In the genomic region with DNA sequence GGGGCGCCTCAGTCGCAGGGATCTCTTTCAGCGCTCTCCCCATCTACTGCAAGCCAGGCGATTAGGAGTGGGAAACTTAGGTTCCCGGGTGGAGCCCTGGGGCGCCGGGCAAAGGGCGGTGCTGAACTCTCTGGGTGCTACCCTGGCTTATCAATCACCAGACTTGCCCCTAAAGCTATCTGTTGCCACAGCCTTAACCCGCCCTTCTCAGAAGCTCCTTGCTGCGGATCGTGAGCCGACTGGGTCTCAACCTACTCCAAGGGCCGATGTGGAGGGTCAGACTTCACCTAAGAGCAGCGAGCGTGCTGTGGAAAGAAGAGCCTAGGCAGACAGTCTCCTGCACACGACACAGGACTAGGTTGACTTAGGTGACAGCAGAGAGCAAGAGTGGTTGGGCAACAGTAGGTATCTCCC, we compare ENCODE assay signal across 8 mouse cellular contexts. TPM values are rescaled to one million over a fixed set of nuclear protein-coding genes. Genes with fewer than 3 reads are reported as not detected.
DNase-seq lines count a peak whose midpoint lies in the region; ATAC-seq and TF ChIP-seq lines count a peak whose summit lies in the region.

No protein-coding gene starts in this region.

- no peak for TF ChIP-seq EP300 in CH12.LX (IDR thresholded peaks at IDR 0.05; ENCODE audit: low read length)

- peaks cover 5 to 33% of the 10 kb centered on the region in 2 experiments for H3K4me1 ChIP-seq in CH12.LX (ENCODE audit: control insufficient read depth in 1 of 2, insufficient read depth in 2 of 2)
- H3K4me1 ChIP-seq in erythroblast, embryonic 14.5 days (ENCODE audit: control insufficient read depth), result peaks cover 85% of the 10 kb centered on the region
- H3K4me1 ChIP-seq in hindbrain, postnatal 0 days (ENCODE audit: insufficient read depth, low read length), result 0 out of 2 replicates have a peak, but pooled peaks cover 8% of the 10 kb centered on the region

- in situ Hi-C loops in CH12.LX (cut with MboI; ENCODE audit: low pct_ligation_motif_present, low pct_unique_long_range_greater_than_20kb, low sequenced_read_pairs), result loop anchor here (5.0 kb wide), 1 partner anchor 107 kb away; no protein-coding TSS in a partner anchor

- H3K27me3 ChIP-seq in CH12.LX (replicated peaks), result no peaks in the 10 kb centered on the region
- H3K27me3 ChIP-seq in erythroblast, embryonic 14.5 days (ENCODE audit: control insufficient read depth), result no peaks in the 10 kb centered on the region
- no peaks in the 10 kb centered on the region for H3K27me3 ChIP-seq in hindbrain, postnatal 0 days (ENCODE audit: insufficient read depth, low read length)

- TF ChIP-seq CTCF in CH12.LX (conservative IDR thresholded peaks at IDR 0.05 in 1 of 2, IDR thresholded peaks at IDR 0.05 in 1 of 2; ENCODE audit: low read depth in 2 of 2, low read length in 2 of 2), result no peak
- TF ChIP-seq CTCF in hindbrain, postnatal 0 days (IDR thresholded peaks at IDR 0.05; ENCODE audit: low read depth), result no peak

- H3K79me2 ChIP-seq in CH12.LX (replicated peaks; ENCODE audit: control insufficient read depth, extremely low read depth, insufficient read depth, poor library complexity, severe bottlenecking), result peaks cover 9% of the 10 kb centered on the region

- H3K4me3 ChIP-seq in CH12.LX (replicated peaks in 1 of 3; ENCODE audit: low read depth in 2 of 3, low read length in 2 of 3, poor library complexity in 1 of 3), result peak overlapping the region; percentile 31 to 43 (median 41)
- H3K4me3 ChIP-seq in erythroblast, embryonic 14.5 days (replicated peaks), result peak overlapping the region; percentile 86
- peak overlapping the region; percentile 67 for H3K4me3 ChIP-seq in hindbrain, postnatal 0 days (ENCODE audit: low read length)

- peak overlapping the region; percentile 90 for H3K4me2 ChIP-seq in CH12.LX (ENCODE audit: insufficient read depth, low read depth, poor library complexity, severe bottlenecking)
- peak overlapping the region; percentile 86 for H3K4me2 ChIP-seq in hindbrain, postnatal 0 days (ENCODE audit: low read depth, low read length)

- H3K27ac ChIP-seq in CH12.LX (ENCODE audit: insufficient read depth, low read depth), result no peak overlapping the region; the same call in 1 of the 2 replicates
- H3K27ac ChIP-seq in hindbrain, postnatal 0 days, result peak overlapping the region; percentile 77; the same call in 1 of the 2 replicates

- H3K9me3 ChIP-seq in CH12.LX (replicated peaks; ENCODE audit: low read length), result no peaks in the 10 kb centered on the region
- H3K9me3 ChIP-seq in erythroblast, embryonic 14.5 days (ENCODE audit: control insufficient read depth, low read length), result no peaks in the 10 kb centered on the region
- H3K9me3 ChIP-seq in hindbrain, postnatal 0 days (ENCODE audit: low read length), result no peaks in the 10 kb centered on the region

- ATAC-seq in hindbrain, postnatal 0 days, result peak; percentile 10; the same call in 1 of the 2 replicates
- peak; percentile 72 for ATAC-seq in megakaryocyte progenitor cell, adult 5-6 weeks (replicated peaks; ENCODE audit: poor library complexity)

- peaks cover 36 to 57% of the 10 kb centered on the region in 2 experiments for H3K36me3 ChIP-seq in CH12.LX (replicated peaks in 1 of 2; ENCODE audit: control insufficient read depth in 1 of 2, insufficient read depth in 1 of 2, low read length in 1 of 2)
- peaks cover 86% of the 10 kb centered on the region for H3K36me3 ChIP-seq in erythroblast, embryonic 14.5 days (ENCODE audit: control insufficient read depth)
- H3K36me3 ChIP-seq in hindbrain, postnatal 0 days (ENCODE audit: insufficient read depth, low read length), result peaks cover 34% of the 10 kb centered on the region

- 2% methylated on average over 16 of the region's 16 CpGs for WGBS in hindbrain, postnatal 0 days

- TF ChIP-seq RAD21 in CH12.LX (IDR thresholded peaks at IDR 0.05; ENCODE audit: low read depth, low read length), result no peak

- H3K9ac ChIP-seq in CH12.LX (ENCODE audit: insufficient read depth, low read depth), result peak overlapping the region; percentile 60
- peak overlapping the region; percentile 74 for H3K9ac ChIP-seq in hindbrain, postnatal 0 days (replicated peaks; ENCODE audit: low read length)

- dilution Hi-C loops in CH12.LX (cut with MboI; ENCODE audit: extremely low pct_ligation_motif_present, extremely low pct_unique_long_range_greater_than_20kb, low sequenced_read_pairs), result no loop called here

- TF ChIP-seq POLR2A in CH12.LX (IDR thresholded peaks at IDR 0.05; ENCODE audit: low read depth, low read length), result no peak

- DNase-seq in cerebellum, adult 11-12 months, result peak; percentile 64
- DNase-seq in cerebellum, postnatal 4 days (ENCODE audit: low spot score in 2 of 2), result no peak
- no peak for DNase-seq in CH12.LX (ENCODE audit: extremely low read depth)
- no peak for DNase-seq in hindbrain, postnatal 0 days (ENCODE audit: low spot score)
- DNase-seq in thymus, postnatal 36 days, result peak; percentile 31 to 45
- no peak for DNase-seq in gastrocnemius, adult 8-10 months (ENCODE audit: low spot score in 2 of 2)

TF ChIP-seq in CH12.LX, 34 proteins besides CTCF, POLR2A, EP300 and RAD21:
- TF ChIP-seq NRF1 (IDR thresholded peaks at IDR 0.05; ENCODE audit: low read depth, low read length), result no peak
- no peak for TF ChIP-seq JUN (IDR thresholded peaks at IDR 0.05; ENCODE audit: insufficient read depth, low read depth, low read length)
- no peak for TF ChIP-seq NELFE (IDR thresholded peaks at IDR 0.05; ENCODE audit: low read depth, low read length)
- TF ChIP-seq MXI1 (IDR thresholded peaks at IDR 0.05; ENCODE audit: low read depth, low read length), result no peak
- no peak for TF ChIP-seq CHD1 (IDR thresholded peaks at IDR 0.05; ENCODE audit: low read depth, low read length)
- TF ChIP-seq HCFC1 (IDR thresholded peaks at IDR 0.05; ENCODE audit: low read depth, low read length), result no peak
- no peak for TF ChIP-seq SMC3 (IDR thresholded peaks at IDR 0.05; ENCODE audit: low read depth, low read length)
- no peak for TF ChIP-seq JUND (conservative IDR thresholded peaks at IDR 0.05; ENCODE audit: low read depth, low read length)
- no peak for TF ChIP-seq UBTF (IDR thresholded peaks at IDR 0.05; ENCODE audit: low read depth, low read length)
- no peak for TF ChIP-seq BHLHE40 (IDR thresholded peaks at IDR 0.05; ENCODE audit: low read depth, low read length)
- TF ChIP-seq IRF4 (IDR thresholded peaks at IDR 0.05; ENCODE audit: low read depth, low read length), result no peak
- no peak for TF ChIP-seq KAT2A (IDR thresholded peaks at IDR 0.05; ENCODE audit: insufficient replicate concordance, low read length)
- TF ChIP-seq MAZ (IDR thresholded peaks at IDR 0.05; ENCODE audit: low read depth, low read length), result no peak
TF ChIP-seq in CH12.LX: peak in this region for 0.

RNA-seq across cellular contexts. Expression of gene Apeh, which starts 0.6 kb away (rescaled TPM):
- total RNA-seq in CH12.LX (2012; rRNA removed) (69.5 and 75.6 TPM in 2 replicates), CH12.LX (2014; rRNA removed) (28.8 and 36.2 TPM in 2 replicates)
- polyA plus RNA-seq in CH12.LX (2012; ENCODE audit: insufficient read length, low read depth), result 53.2 and 66.6 TPM in 2 replicates
- 47.5 and 65.3 TPM in 2 replicates for polyA plus RNA-seq in erythroblast, embryonic 14.5 days (2012)
- 47.8 and 53.3 TPM in 2 replicates for total RNA-seq in hindbrain, postnatal 0 days (2014; rRNA removed)
- 39.6 and 40.4 TPM in 2 replicates for polyA plus RNA-seq in hindbrain, postnatal 0 days (2015; fragmentation: Nextera tagmentation; extraction: Ambion mirVana)
- total RNA-seq in megakaryocyte progenitor cell, adult 5-6 weeks (2015), result 45.9 and 64.3 TPM in 2 replicates
- total RNA-seq in megakaryocyte progenitor cell, adult 5-6 weeks (2017), result 71.0 and 110 TPM in 2 replicates
- 10 to 100 TPM; 29.4 to 43.5 (median 33.6) TPM for total RNA-seq in gastrocnemius, adult 8-10 months (2022)

RNA-seq across cellular contexts. Expression of gene Rnf123, which starts 11.9 kb away (rescaled TPM):
- total RNA-seq in CH12.LX (2012; rRNA removed) (28.8 and 32.3 TPM in 2 replicates), CH12.LX (2014; rRNA removed) (6.6 and 10.0 TPM in 2 replicates)
- polyA plus RNA-seq in CH12.LX (2012; ENCODE audit: insufficient read length, low read depth), result 40.4 and 50.0 TPM in 2 replicates
- polyA plus RNA-seq in erythroblast, embryonic 14.5 days (2012), result 107 and 276 TPM in 2 replicates
- total RNA-seq in hindbrain, postnatal 0 days (2014; rRNA removed), result 59.0 and 60.4 TPM in 2 replicates
- polyA plus RNA-seq in hindbrain, postnatal 0 days (2015; fragmentation: Nextera tagmentation; extraction: Ambion mirVana), result 41.8 and 43.8 TPM in 2 replicates
- total RNA-seq in megakaryocyte progenitor cell, adult 5-6 weeks (2015), result 34.5 and 35.8 TPM in 2 replicates
- 18.8 and 34.8 TPM in 2 replicates for total RNA-seq in megakaryocyte progenitor cell, adult 5-6 weeks (2017)
- 100 to 1,000 TPM; 137 to 185 (median 161) TPM for total RNA-seq in gastrocnemius, adult 8-10 months (2022)

RNA-seq across cellular contexts. Expression of gene Mst1, which starts 14.8 kb away (rescaled TPM):
- total RNA-seq in CH12.LX (2012; rRNA removed) (33.2 and 59.6 TPM in 2 replicates), CH12.LX (2014; rRNA removed) (16.9 and 19.6 TPM in 2 replicates)
- polyA plus RNA-seq in CH12.LX (2012; ENCODE audit: insufficient read length, low read depth), result 19.7 and 21.4 TPM in 2 replicates
- polyA plus RNA-seq in erythroblast, embryonic 14.5 days (2012), result 2.4 and 2.6 TPM in 2 replicates
- total RNA-seq in hindbrain, postnatal 0 days (2014; rRNA removed), result 0.29 TPM in 1 of 2 replicates, not detected in the other
- not detected in 2 replicates for polyA plus RNA-seq in hindbrain, postnatal 0 days (2015; fragmentation: Nextera tagmentation; extraction: Ambion mirVana)
- 0.46 and 3.1 TPM in 2 replicates for total RNA-seq in megakaryocyte progenitor cell, adult 5-6 weeks (2015)
- 0.37 and 0.74 TPM in 2 replicates for total RNA-seq in megakaryocyte progenitor cell, adult 5-6 weeks (2017)
- total RNA-seq in gastrocnemius, adult 8-10 months (2022), result under 1 TPM in 1 of 4 experiments, not detected in 3; 0.40 TPM

RNA-seq across cellular contexts. Expression of gene Amigo3, which starts 42.0 kb away (rescaled TPM):
- 2.0 and 3.1 TPM in 2 replicates for total RNA-seq in CH12.LX (2012; rRNA removed)
- total RNA-seq in CH12.LX (2014; rRNA removed), result 1.7 and 2.2 TPM in 2 replicates
- 3.3 and 4.4 TPM in 2 replicates for polyA plus RNA-seq in CH12.LX (2012; ENCODE audit: insufficient read length, low read depth)
- polyA plus RNA-seq in erythroblast, embryonic 14.5 days (2012), result 0.01 and 0.08 TPM in 2 replicates
- 4.8 and 6.1 TPM in 2 replicates for total RNA-seq in hindbrain, postnatal 0 days (2014; rRNA removed)
- 1.8 and 2.1 TPM in 2 replicates for polyA plus RNA-seq in hindbrain, postnatal 0 days (2015; fragmentation: Nextera tagmentation; extraction: Ambion mirVana)
- 1.3 TPM in 2 replicates for total RNA-seq in megakaryocyte progenitor cell, adult 5-6 weeks (2015)
- 2.0 and 2.6 TPM in 2 replicates for total RNA-seq in megakaryocyte progenitor cell, adult 5-6 weeks (2017)
- total RNA-seq in gastrocnemius, adult 8-10 months (2022), result 1 to 10 TPM in 3 of 4 experiments, under 1 TPM in 1; 0.80 to 2.2 (median 1.5) TPM

RNA-seq across cellular contexts. Expression of gene Gmppb, which starts 46.0 kb away (rescaled TPM):
- total RNA-seq in CH12.LX (2012; rRNA removed), result 20.9 and 33.4 TPM in 2 replicates
- total RNA-seq in CH12.LX (2014; rRNA removed), result 17.9 and 18.4 TPM in 2 replicates
- polyA plus RNA-seq in CH12.LX (2012; ENCODE audit: insufficient read length, low read depth), result 19.2 and 21.8 TPM in 2 replicates
- 0.32 and 0.61 TPM in 2 replicates for polyA plus RNA-seq in erythroblast, embryonic 14.5 days (2012)
- total RNA-seq in hindbrain, postnatal 0 days (2014; rRNA removed), result 13.0 and 13.3 TPM in 2 replicates
- polyA plus RNA-seq in hindbrain, postnatal 0 days (2015; fragmentation: Nextera tagmentation; extraction: Ambion mirVana), result 17.1 and 18.1 TPM in 2 replicates
- 7.4 and 11.7 TPM in 2 replicates for total RNA-seq in megakaryocyte progenitor cell, adult 5-6 weeks (2015)
- total RNA-seq in megakaryocyte progenitor cell, adult 5-6 weeks (2017), result 42.7 and 43.7 TPM in 2 replicates
- 1 to 10 TPM; 4.3 to 6.2 (median 4.8) TPM for total RNA-seq in gastrocnemius, adult 8-10 months (2022)

Comparison
In these comparisons a context has a peak if more than half of its experiments do, and no peak if none do; other contexts are left out.
1. DNase-seq: peak in cerebellum, adult 11-12 months (single experiment) and thymus, postnatal 36 days (2 of 2); none in cerebellum, postnatal 4 days (0 of 2), CH12.LX (single experiment), hindbrain, postnatal 0 days (single experiment) and gastrocnemius, adult 8-10 months (0 of 2).
2. RNA of gene Mst1, which starts 14.8 kb away (total RNA-seq): 16.9 to 59.6 TPM in CH12.LX; 0.37 to 3.1 TPM in megakaryocyte progenitor cell, adult 5-6 weeks, 0.29 TPM in hindbrain, postnatal 0 days and 0.40 TPM in gastrocnemius, adult 8-10 months; every median in the first group is over 4 times any median in the second.
3. Peak in every context shown above with its lines, with median percentiles within 50 percentile points of each other: H3K4me3 ChIP-seq.